In the genomic region with DNA sequence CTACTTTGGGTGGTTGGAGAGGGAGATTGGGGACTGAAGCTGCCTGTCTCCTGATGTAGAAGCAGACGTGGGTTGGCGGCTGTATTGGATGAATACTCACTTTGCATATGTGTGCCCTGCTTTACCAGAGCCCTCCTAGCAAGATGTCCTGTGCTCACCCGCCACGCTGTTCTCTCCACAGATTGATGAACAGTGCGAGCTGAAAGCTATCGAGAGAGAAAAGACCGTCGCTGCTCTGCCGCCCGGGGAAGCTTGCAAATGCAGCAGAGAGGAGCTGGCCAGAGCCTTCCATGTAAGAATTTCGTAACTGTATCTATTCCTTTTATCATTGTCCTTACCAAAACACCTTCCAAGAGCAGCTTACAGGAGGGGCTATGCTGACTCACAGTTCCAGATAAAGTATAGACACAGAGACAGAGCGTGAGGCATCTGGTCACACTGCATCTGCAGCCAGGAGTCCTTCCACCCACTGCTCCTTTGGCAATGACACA, we compare ENCODE assay signal across 18 mouse cellular contexts. TPM values are rescaled to one million over a fixed set of nuclear protein-coding genes. Genes with fewer than 3 reads are reported as not detected.
A peak's percentile ranks its signal among the peaks of the same experiment; 100 is the strongest.
DNase-seq lines count a peak whose midpoint lies in the region; ATAC-seq lines count a peak whose summit lies in the region.
"Had no signal": no experiment of that assay in that cellular context is flagged by ENCODE, and none has a peak within 500 bp of the region (broad histone marks: within the 10 kb centered on the region; RNA-seq: fewer than 3 reads in every experiment).

No protein-coding gene starts in this region.

- no peak for DNase-seq in neural tube, embryonic 10.5 days (ENCODE audit: extremely low spot score, low spot score)
- DNase-seq in layer of hippocampus, adult 11-12 months (ENCODE audit: low spot score) = peak; percentile 39
- DNase-seq in left cerebral cortex, adult 9 months (ENCODE audit: low spot score in 2 of 2) = peak; percentile 32 to 63
- DNase-seq in telencephalon, adult 2 months (ENCODE audit: low read depth, low spot score) = peak; percentile 62
- no peak for DNase-seq in hindbrain, embryonic 11.5 days (ENCODE audit: low spot score)
- no peak for DNase-seq in spleen, postnatal 36 days (ENCODE audit: low spot score in 2 of 2)
- no peak for DNase-seq in embryo, embryonic 10.5 days (ENCODE audit: low spot score)
- DNase-seq: cerebellum, adult 18-20 months; embryo, embryonic 11 days; forebrain, postnatal 0 days; heart, postnatal 36 days; thymus, adult 2 months had no signal

- no peaks in the 10 kb centered on the region for H3K36me3 ChIP-seq in neural tube, embryonic 15.5 days
- H3K36me3 ChIP-seq in hindbrain, embryonic 11.5 days (ENCODE audit: control insufficient read depth, insufficient read depth, low read length) = no peaks in the 10 kb centered on the region
- H3K36me3 ChIP-seq: liver, embryonic 15.5 days had no signal

- H3K27me3 ChIP-seq in neural tube, embryonic 15.5 days (replicated peaks) = no peaks in the 10 kb centered on the region
- no peaks in the 10 kb centered on the region for H3K27me3 ChIP-seq in hindbrain, embryonic 11.5 days (ENCODE audit: control insufficient read depth, insufficient read depth, low read length)
- H3K27me3 ChIP-seq: Patski had no signal

- H3K9ac ChIP-seq in neural tube, embryonic 15.5 days (replicated peaks) = no peak overlapping the region
- H3K9ac ChIP-seq in hindbrain, embryonic 11.5 days (ENCODE audit: low read depth, low read length) = no peak overlapping the region
- H3K9ac ChIP-seq: forebrain, postnatal 0 days; liver, embryonic 15.5 days had no signal

- no peak for ATAC-seq in neural tube, embryonic 15.5 days (ENCODE audit: low FRiP score)
- ATAC-seq in hindbrain, embryonic 11.5 days (ENCODE audit: low FRiP score) = no peak
- ATAC-seq: forebrain, postnatal 0 days; intestine, postnatal 0 days; Patski had no signal

- no peaks in the 10 kb centered on the region for H3K4me1 ChIP-seq in neural tube, embryonic 15.5 days
- no peaks in the 10 kb centered on the region for H3K4me1 ChIP-seq in hindbrain, embryonic 11.5 days (replicated peaks; ENCODE audit: control insufficient read depth, insufficient read depth, low read length)

- WGBS in neural tube, embryonic 15.5 days = 59% methylated on average over 12 of the region's 12 CpGs
- WGBS in hindbrain, embryonic 11.5 days = 67% methylated on average over 12 of the region's 12 CpGs

- H3K9me3 ChIP-seq in neural tube, embryonic 15.5 days (replicated peaks) = no peaks in the 10 kb centered on the region
- H3K9me3 ChIP-seq in hindbrain, embryonic 11.5 days (ENCODE audit: control insufficient read depth, low read length) = no peaks in the 10 kb centered on the region
- H3K9me3 ChIP-seq: liver, embryonic 15.5 days had no signal

- H3K4me2 ChIP-seq in neural tube, embryonic 15.5 days = no peak overlapping the region
- no peak overlapping the region for H3K4me2 ChIP-seq in hindbrain, embryonic 11.5 days (replicated peaks; ENCODE audit: low read depth, low read length)
- H3K4me2 ChIP-seq: liver, embryonic 15.5 days had no signal

- 0 out of 2 replicates have a peak overlapping the region, but pooled peaks have one; percentile 1 for H3K27ac ChIP-seq in neural tube, embryonic 15.5 days (replicated peaks)
- H3K27ac ChIP-seq in hindbrain, embryonic 11.5 days (ENCODE audit: low read depth, low read length) = no peak overlapping the region
- H3K27ac ChIP-seq: liver, embryonic 15.5 days; macrophage had no signal

- H3K4me3 ChIP-seq in neural tube, embryonic 15.5 days (replicated peaks) = no peak overlapping the region
- no peak overlapping the region for H3K4me3 ChIP-seq in hindbrain, embryonic 11.5 days (ENCODE audit: low read depth, low read length)
- H3K4me3 ChIP-seq: erythroblast, embryonic 14.5 days; liver, embryonic 15.5 days had no signal

RNA-seq across cellular contexts. Expression of a gene that starts 19.2 kb away (rescaled TPM):
- 0.36 and 0.41 TPM in 2 replicates for polyA plus RNA-seq in neural tube, embryonic 15.5 days (2015; fragmentation: Nextera tagmentation; extraction: Ambion mirVana)
- polyA plus RNA-seq in hindbrain, embryonic 11.5 days (2014; fragmentation: Nextera tagmentation; extraction: Ambion mirVana) = 0.40 and 0.96 TPM in 2 replicates
- polyA plus RNA-seq: erythroblast, embryonic 14.5 days; macrophage had no signal

RNA-seq across cellular contexts. Expression of a gene that starts 52.9 kb away (rescaled TPM):
- 5.9 and 6.2 TPM in 2 replicates for polyA plus RNA-seq in neural tube, embryonic 15.5 days (2015; fragmentation: Nextera tagmentation; extraction: Ambion mirVana)
- 3.6 and 4.6 TPM in 2 replicates for polyA plus RNA-seq in hindbrain, embryonic 11.5 days (2014; fragmentation: Nextera tagmentation; extraction: Ambion mirVana)
- polyA plus RNA-seq: erythroblast, embryonic 14.5 days; macrophage; Patski had no signal

RNA-seq across cellular contexts. Expression of a gene that starts 59.2 kb away (rescaled TPM):
- polyA plus RNA-seq in neural tube, embryonic 15.5 days (2015; fragmentation: Nextera tagmentation; extraction: Ambion mirVana) = 10.0 and 12.0 TPM in 2 replicates
- polyA plus RNA-seq in hindbrain, embryonic 11.5 days (2014; fragmentation: Nextera tagmentation; extraction: Ambion mirVana) = 7.8 and 8.5 TPM in 2 replicates

Comparison
In these comparisons a context has a peak if more than half of its experiments do, and no peak if none do; other contexts are left out.
1. DNase-seq: peak in layer of hippocampus, adult 11-12 months (single experiment), left cerebral cortex, adult 9 months (2 of 2) and telencephalon, adult 2 months (single experiment); none in neural tube, embryonic 10.5 days (single experiment), hindbrain, embryonic 11.5 days (single experiment), spleen, postnatal 36 days (0 of 2) and embryo, embryonic 10.5 days (single experiment).